Mouse (Mus musculus): Measurements from ENCODE around the gene Cyp4f37. TPM values are rescaled to one million over a fixed set of nuclear protein-coding genes. Genes with fewer than 3 reads are reported as not detected.

The Cyp4f37 gene
- not detected in 2 replicates for polyA plus RNA-seq (2015; fragmentation: Nextera tagmentation; extraction: Ambion mirVana)

DNA sequence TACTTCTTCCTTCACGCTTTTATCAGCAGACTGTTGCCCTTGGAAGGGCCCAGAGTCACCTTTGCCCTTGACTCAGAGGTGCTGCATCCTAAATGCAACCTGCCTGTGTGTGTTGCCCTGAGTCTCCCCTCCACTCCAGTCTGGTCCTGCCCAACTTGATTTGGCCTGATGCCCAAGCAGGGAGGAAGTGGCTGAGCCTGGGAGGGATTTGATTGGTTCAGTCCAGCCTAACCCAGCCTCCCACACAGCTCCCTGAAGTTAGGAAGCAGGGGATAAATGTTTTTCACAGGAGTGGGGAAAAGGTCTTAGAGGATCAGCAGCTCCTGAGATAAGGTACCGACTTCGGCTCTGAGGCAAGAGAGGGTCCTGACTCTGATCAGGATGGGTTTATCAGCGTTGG is at the start of gene Cyp4f37:
Cyp4f37 (plus strand) TSS at position 292 of the 400 bp plus-strand sequence.

DNA sequence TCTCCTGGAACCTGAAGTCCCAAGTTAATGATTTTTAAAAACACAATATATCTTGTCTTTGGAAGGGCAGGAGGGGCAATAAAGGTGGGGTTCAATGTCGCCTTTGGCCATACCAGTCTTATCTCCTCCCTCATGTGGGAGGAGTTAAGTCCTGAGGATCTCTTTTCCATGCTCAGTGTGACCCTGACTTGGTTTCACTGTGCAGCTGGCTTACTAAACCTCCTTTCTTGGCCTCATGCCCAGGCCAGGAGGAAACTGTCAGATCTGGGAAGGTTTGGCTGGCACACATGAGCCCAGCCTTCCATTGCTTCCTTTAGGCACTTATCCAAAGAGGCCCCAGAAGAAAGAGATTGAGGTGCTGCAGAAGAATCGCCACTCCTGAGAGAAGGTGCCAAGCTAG is 37.6 kb downstream of the Cyp4f37 start, which contains the start of gene Cyp4f40:
Cyp4f40 (plus strand) TSS at position 189 of the 400 bp plus-strand sequence.

DNA sequence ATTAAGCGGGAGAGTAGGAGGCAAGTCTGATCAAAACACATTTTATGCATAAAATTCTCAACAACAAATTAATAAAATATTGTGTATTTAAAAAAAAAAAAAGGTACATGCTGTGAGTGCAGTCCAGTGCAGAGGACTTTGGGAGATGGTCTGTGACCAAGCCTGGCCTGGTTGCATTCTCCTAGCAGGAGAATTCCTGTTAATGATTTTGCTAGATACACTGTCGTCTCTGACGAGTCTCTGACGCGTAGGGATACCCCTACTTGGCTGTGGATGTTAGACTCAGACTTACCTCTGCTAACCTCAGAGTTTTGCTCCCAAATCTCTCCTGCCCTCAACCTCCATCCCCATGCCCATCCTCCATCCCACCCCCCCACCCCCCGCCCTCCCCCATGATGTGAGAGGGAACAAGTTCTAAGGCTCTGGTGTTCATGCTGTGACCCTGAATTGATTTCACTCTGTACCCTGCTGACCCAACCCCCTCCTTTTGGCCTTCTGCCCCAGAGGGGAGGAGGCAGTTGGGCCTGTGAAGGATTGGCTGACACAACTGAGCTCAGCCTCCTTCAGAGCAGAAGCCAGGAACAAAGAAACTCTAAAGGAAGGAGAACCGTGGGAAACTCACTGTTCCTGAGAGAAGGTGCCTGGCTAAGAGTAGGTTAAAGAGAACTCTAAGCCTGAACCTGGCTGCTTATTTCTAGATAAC is 64.1 kb downstream of the Cyp4f37 start, which contains the start of gene Cyp4f15:
Cyp4f15 (plus strand) TSS at position 580 of the 703 bp plus-strand sequence.

Other genes with a start within 250 kb of the Cyp4f37 start
- gene Wiz, start 231.9 kb upstream of the Cyp4f37 start, polyA plus RNA-seq (2015; fragmentation: Nextera tagmentation; extraction: Ambion mirVana): 15.6 and 16.9 TPM in 2 replicates
- 0.80 and 0.92 TPM in 2 replicates for gene Rasal3, start 217.7 kb upstream of the Cyp4f37 start, polyA plus RNA-seq (2015; fragmentation: Nextera tagmentation; extraction: Ambion mirVana)
- gene Pglyrp2, start 197.1 kb upstream of the Cyp4f37 start, polyA plus RNA-seq (2015; fragmentation: Nextera tagmentation; extraction: Ambion mirVana): 0.97 and 0.98 TPM in 2 replicates
- 0.41 and 0.47 TPM in 2 replicates for gene Cyp4f39, start 168.6 kb upstream of the Cyp4f37 start, polyA plus RNA-seq (2015; fragmentation: Nextera tagmentation; extraction: Ambion mirVana)
- 7.6 and 8.8 TPM in 2 replicates for gene Cyp4f17, start 115.3 kb upstream of the Cyp4f37 start, polyA plus RNA-seq (2015; fragmentation: Nextera tagmentation; extraction: Ambion mirVana)
- gene Cyp4f16, start 84.8 kb upstream of the Cyp4f37 start, polyA plus RNA-seq (2015; fragmentation: Nextera tagmentation; extraction: Ambion mirVana): 21.5 and 25.9 TPM in 2 replicates
- gene Cyp4f40, start 37.6 kb downstream of the Cyp4f37 start, polyA plus RNA-seq (2015; fragmentation: Nextera tagmentation; extraction: Ambion mirVana): not detected in 2 replicates
- 0.94 and 2.4 TPM in 2 replicates for gene Cyp4f15, start 64.3 kb downstream of the Cyp4f37 start, polyA plus RNA-seq (2015; fragmentation: Nextera tagmentation; extraction: Ambion mirVana)
- gene Zfp871, start 167.0 kb downstream of the Cyp4f37 start, polyA plus RNA-seq (2015; fragmentation: Nextera tagmentation; extraction: Ambion mirVana): 11.0 and 22.7 TPM in 2 replicates
- 2.0 and 4.6 TPM in 2 replicates for gene Zfp811, start 188.6 kb downstream of the Cyp4f37 start, polyA plus RNA-seq (2015; fragmentation: Nextera tagmentation; extraction: Ambion mirVana)
- gene Zfp799, start 209.0 kb downstream of the Cyp4f37 start, polyA plus RNA-seq (2015; fragmentation: Nextera tagmentation; extraction: Ambion mirVana): 6.4 and 7.7 TPM in 2 replicates